8 mouse cellular contexts compared by ENCODE assay signal in genomic region chr2:127182598-127183381, GRCm38 (mm10). TPM values are rescaled to one million over a fixed set of nuclear protein-coding genes. Genes with fewer than 3 reads are reported as not detected.
DNase-seq lines count a peak whose midpoint lies in the region; ATAC-seq and TF ChIP-seq lines count a peak whose summit lies in the region.

No protein-coding gene starts in this region.

- 2% methylated on average over 17 of the region's 17 CpGs for WGBS in heart, embryonic 11.5 days (ENCODE audit: insufficient replicate concordance)
- WGBS in kidney, embryonic 15.5 days, result 3% methylated on average over 17 of the region's 17 CpGs
- WGBS in limb, embryonic 15.5 days, result 2% methylated on average over 17 of the region's 17 CpGs
- WGBS in midbrain, postnatal 0 days, result 2% methylated on average over 17 of the region's 17 CpGs

- peak; percentile 99 for ATAC-seq in erythroid progenitor cell, adult 5-6 weeks (replicated peaks; ENCODE audit: low FRiP score, poor library complexity, severe bottlenecking)
- ATAC-seq in heart, embryonic 11.5 days (replicated peaks; ENCODE audit: insufficient number of reproducible peaks, low FRiP score, low TSS enrichment), result peak; percentile 98
- ATAC-seq in kidney, embryonic 15.5 days (replicated peaks; ENCODE audit: low FRiP score), result peak; percentile 100
- ATAC-seq in limb, embryonic 15.5 days (ENCODE audit: insufficient number of reproducible peaks, low FRiP score, low TSS enrichment, low read depth), result peak; percentile 98
- peak; percentile 100 for ATAC-seq in midbrain, postnatal 0 days (ENCODE audit: low FRiP score)

- TF ChIP-seq CTCF in midbrain, postnatal 0 days (IDR thresholded peaks at IDR 0.05), result no peak

- no peaks in the 10 kb centered on the region; the same call in 1 of the 2 replicates for H3K27me3 ChIP-seq in heart, embryonic 11.5 days (ENCODE audit: control insufficient read depth, insufficient read depth, low read length)
- H3K27me3 ChIP-seq in kidney, embryonic 15.5 days, result 0 out of 2 replicates have a peak, but pooled peaks cover 6% of the 10 kb centered on the region
- H3K27me3 ChIP-seq in limb, embryonic 15.5 days, result no peaks in the 10 kb centered on the region
- H3K27me3 ChIP-seq in midbrain, postnatal 0 days (ENCODE audit: insufficient read depth, low read length), result no peaks in the 10 kb centered on the region

- H3K4me3 ChIP-seq in brown adipose tissue, adult 24 weeks (ENCODE audit: insufficient read depth, low read depth, low read length), result peak overlapping the region; percentile 78
- peak overlapping the region; percentile 72 for H3K4me3 ChIP-seq in heart, embryonic 11.5 days (ENCODE audit: low read depth, low read length)
- peak overlapping the region; percentile 62 for H3K4me3 ChIP-seq in kidney, embryonic 15.5 days (replicated peaks)
- H3K4me3 ChIP-seq in limb, embryonic 15.5 days, result peak overlapping the region; percentile 55
- H3K4me3 ChIP-seq in midbrain, postnatal 0 days (ENCODE audit: low read depth, low read length), result peak overlapping the region; percentile 54

- H3K9me3 ChIP-seq in heart, embryonic 11.5 days (replicated peaks; ENCODE audit: control insufficient read depth, low read length), result no peaks in the 10 kb centered on the region
- H3K9me3 ChIP-seq in kidney, embryonic 15.5 days (replicated peaks), result no peaks in the 10 kb centered on the region
- H3K9me3 ChIP-seq in limb, embryonic 15.5 days, result no peaks in the 10 kb centered on the region
- no peaks in the 10 kb centered on the region for H3K9me3 ChIP-seq in midbrain, postnatal 0 days (ENCODE audit: low read length)

- no peaks in the 10 kb centered on the region for H3K36me3 ChIP-seq in heart, embryonic 11.5 days (ENCODE audit: control insufficient read depth, insufficient read depth, low read length)
- H3K36me3 ChIP-seq in kidney, embryonic 15.5 days, result no peaks in the 10 kb centered on the region
- no peaks in the 10 kb centered on the region for H3K36me3 ChIP-seq in limb, embryonic 15.5 days
- no peaks in the 10 kb centered on the region for H3K36me3 ChIP-seq in midbrain, postnatal 0 days (ENCODE audit: insufficient read depth, low read length)

- H3K4me1 ChIP-seq in brown adipose tissue, adult 24 weeks (ENCODE audit: control insufficient read depth, insufficient read depth, insufficient read length, low read length), result no peaks in the 10 kb centered on the region
- no peaks in the 10 kb centered on the region for H3K4me1 ChIP-seq in heart, embryonic 11.5 days (ENCODE audit: control insufficient read depth, insufficient read depth, low read length)
- H3K4me1 ChIP-seq in kidney, embryonic 15.5 days, result 0 out of 2 replicates have a peak, but pooled peaks cover 5% of the 10 kb centered on the region
- no peaks in the 10 kb centered on the region for H3K4me1 ChIP-seq in limb, embryonic 15.5 days
- no peaks in the 10 kb centered on the region for H3K4me1 ChIP-seq in midbrain, postnatal 0 days (ENCODE audit: insufficient read depth, low read length)

- peak overlapping the region; percentile 85 for H3K4me2 ChIP-seq in heart, embryonic 11.5 days
- H3K4me2 ChIP-seq in kidney, embryonic 15.5 days, result peak overlapping the region; percentile 79
- peak overlapping the region; percentile 70 for H3K4me2 ChIP-seq in limb, embryonic 15.5 days
- H3K4me2 ChIP-seq in midbrain, postnatal 0 days (ENCODE audit: low read depth, low read length, poor library complexity, severe bottlenecking), result peak overlapping the region; percentile 71

- DNase-seq in CD4-positive helper T cell, adult 2 months (ENCODE audit: low read depth, low spot score), result peak; percentile 86
- DNase-seq in midbrain, postnatal 0 days (ENCODE audit: low spot score), result peak; percentile 95
- peak; percentile 41 to 56 for DNase-seq in spleen, postnatal 14 days (ENCODE audit: low spot score in 2 of 2)

- peak overlapping the region; percentile 82 for H3K27ac ChIP-seq in brown adipose tissue, adult 24 weeks (replicated peaks; ENCODE audit: low read depth, low read length)
- H3K27ac ChIP-seq in heart, embryonic 11.5 days (ENCODE audit: low read depth, low read length), result peak overlapping the region; percentile 86
- peak overlapping the region; percentile 90 for H3K27ac ChIP-seq in kidney, embryonic 15.5 days
- H3K27ac ChIP-seq in limb, embryonic 15.5 days, result peak overlapping the region; percentile 87
- H3K27ac ChIP-seq in midbrain, postnatal 0 days (ENCODE audit: low read depth, low read length), result peak overlapping the region; percentile 80

- H3K9ac ChIP-seq in heart, embryonic 11.5 days (ENCODE audit: low read depth, low read length), result peak overlapping the region; percentile 91
- H3K9ac ChIP-seq in kidney, embryonic 15.5 days, result peak overlapping the region; percentile 73
- H3K9ac ChIP-seq in limb, embryonic 15.5 days, result peak overlapping the region; percentile 71
- peak overlapping the region; percentile 66 for H3K9ac ChIP-seq in midbrain, postnatal 0 days (replicated peaks; ENCODE audit: low read length, poor library complexity, severe bottlenecking)

RNA-seq across cellular contexts. Expression of gene 1810024B03Rik, which starts 25.3 kb away (rescaled TPM):
- 2.3 and 2.4 TPM in 2 replicates for polyA plus RNA-seq in brown adipose tissue, adult 24 weeks (2012; ENCODE audit: insufficient read depth, insufficient read length, missing spikeins)
- 0.84 TPM in 1 of 2 replicates, not detected in the other for total RNA-seq in erythroid progenitor cell, adult 5-6 weeks (2015; ENCODE audit: low replicate concordance)
- total RNA-seq in erythroid progenitor cell, adult 5-6 weeks (2017; ENCODE audit: low replicate concordance), result 1.1 TPM in 1 of 2 replicates, not detected in the other
- 1.5 and 1.8 TPM in 2 replicates for polyA plus RNA-seq in heart, embryonic 11.5 days (2014; fragmentation: Nextera tagmentation; extraction: Ambion mirVana)
- 2.0 and 2.7 TPM in 2 replicates for polyA plus RNA-seq in kidney, embryonic 15.5 days (2015; fragmentation: Nextera tagmentation; extraction: Ambion mirVana)
- 1.2 and 1.3 TPM in 2 replicates for polyA plus RNA-seq in limb, embryonic 15.5 days (2015; fragmentation: Nextera tagmentation; extraction: Ambion mirVana)
- 0.66 TPM in 1 of 2 replicates, not detected in the other for total RNA-seq in midbrain, postnatal 0 days (2014; rRNA removed)
- 0.96 and 1.2 TPM in 2 replicates for polyA plus RNA-seq in midbrain, postnatal 0 days (2015; fragmentation: Nextera tagmentation; extraction: Ambion mirVana)

RNA-seq across cellular contexts. Expression of gene Snrnp200, which starts 25.4 kb away (rescaled TPM):
- 26.7 and 31.7 TPM in 2 replicates for polyA plus RNA-seq in brown adipose tissue, adult 24 weeks (2012; ENCODE audit: insufficient read depth, insufficient read length, missing spikeins)
- total RNA-seq in erythroid progenitor cell, adult 5-6 weeks (2015; ENCODE audit: low replicate concordance), result 68.3 and 82.5 TPM in 2 replicates
- total RNA-seq in erythroid progenitor cell, adult 5-6 weeks (2017; ENCODE audit: low replicate concordance), result 86.6 and 112 TPM in 2 replicates
- polyA plus RNA-seq in heart, embryonic 11.5 days (2014; fragmentation: Nextera tagmentation; extraction: Ambion mirVana), result 50.5 and 52.9 TPM in 2 replicates
- polyA plus RNA-seq in kidney, embryonic 15.5 days (2015; fragmentation: Nextera tagmentation; extraction: Ambion mirVana), result 53.7 and 64.1 TPM in 2 replicates
- 42.0 and 46.8 TPM in 2 replicates for polyA plus RNA-seq in limb, embryonic 15.5 days (2015; fragmentation: Nextera tagmentation; extraction: Ambion mirVana)
- 95.1 and 106 TPM in 2 replicates for total RNA-seq in midbrain, postnatal 0 days (2014; rRNA removed)
- polyA plus RNA-seq in midbrain, postnatal 0 days (2015; fragmentation: Nextera tagmentation; extraction: Ambion mirVana), result 32.5 and 32.9 TPM in 2 replicates

RNA-seq across cellular contexts. Expression of gene Itpripl1, which starts 39.5 kb away (rescaled TPM):
- polyA plus RNA-seq in brown adipose tissue, adult 24 weeks (2012; ENCODE audit: insufficient read depth, insufficient read length, missing spikeins), result 2.2 and 3.3 TPM in 2 replicates
- total RNA-seq in erythroid progenitor cell, adult 5-6 weeks (2015; ENCODE audit: low replicate concordance), result 8.0 and 10.8 TPM in 2 replicates
- total RNA-seq in erythroid progenitor cell, adult 5-6 weeks (2017; ENCODE audit: low replicate concordance), result 2.2 and 2.4 TPM in 2 replicates
- 11.2 TPM in 2 replicates for polyA plus RNA-seq in heart, embryonic 11.5 days (2014; fragmentation: Nextera tagmentation; extraction: Ambion mirVana)
- 22.5 and 25.0 TPM in 2 replicates for polyA plus RNA-seq in kidney, embryonic 15.5 days (2015; fragmentation: Nextera tagmentation; extraction: Ambion mirVana)
- polyA plus RNA-seq in limb, embryonic 15.5 days (2015; fragmentation: Nextera tagmentation; extraction: Ambion mirVana), result 26.0 and 26.8 TPM in 2 replicates
- 9.6 and 11.2 TPM in 2 replicates for total RNA-seq in midbrain, postnatal 0 days (2014; rRNA removed)
- polyA plus RNA-seq in midbrain, postnatal 0 days (2015; fragmentation: Nextera tagmentation; extraction: Ambion mirVana), result 7.0 and 7.6 TPM in 2 replicates

RNA-seq across cellular contexts. Expression of gene Ncaph, which starts 49.0 kb away (rescaled TPM):
- polyA plus RNA-seq in brown adipose tissue, adult 24 weeks (2012; ENCODE audit: insufficient read depth, insufficient read length, missing spikeins), result 1.0 and 1.5 TPM in 2 replicates
- 160 and 195 TPM in 2 replicates for total RNA-seq in erythroid progenitor cell, adult 5-6 weeks (2015; ENCODE audit: low replicate concordance)
- 202 and 244 TPM in 2 replicates for total RNA-seq in erythroid progenitor cell, adult 5-6 weeks (2017; ENCODE audit: low replicate concordance)
- 62.6 and 65.2 TPM in 2 replicates for polyA plus RNA-seq in heart, embryonic 11.5 days (2014; fragmentation: Nextera tagmentation; extraction: Ambion mirVana)
- 90.2 and 90.5 TPM in 2 replicates for polyA plus RNA-seq in kidney, embryonic 15.5 days (2015; fragmentation: Nextera tagmentation; extraction: Ambion mirVana)
- 61.3 and 62.5 TPM in 2 replicates for polyA plus RNA-seq in limb, embryonic 15.5 days (2015; fragmentation: Nextera tagmentation; extraction: Ambion mirVana)
- total RNA-seq in midbrain, postnatal 0 days (2014; rRNA removed), result 4.0 and 6.6 TPM in 2 replicates
- polyA plus RNA-seq in midbrain, postnatal 0 days (2015; fragmentation: Nextera tagmentation; extraction: Ambion mirVana), result 6.3 and 6.7 TPM in 2 replicates

Comparison
In these comparisons a context has a peak if more than half of its experiments do, and no peak if none do; other contexts are left out.
1. Peak in every context shown above with its lines: DNase-seq, ATAC-seq, H3K4me3 ChIP-seq and H3K27ac ChIP-seq.